Mouse (Mus musculus): ENCODE measurements around the gene Arsb. TPM values are rescaled to one million over a fixed set of nuclear protein-coding genes. Genes with fewer than 3 reads are reported as not detected.

Gene Arsb
- total RNA-seq, 2 experiments from 2014 or later = 39.7 to 41.9 TPM

GRCm38 (mm10) chr13:93839137-93839630 lies 67.8 kb downstream of the Arsb start:
- no peak for DNase-seq (ENCODE audit: low spot score in 2 of 2)

DNA sequence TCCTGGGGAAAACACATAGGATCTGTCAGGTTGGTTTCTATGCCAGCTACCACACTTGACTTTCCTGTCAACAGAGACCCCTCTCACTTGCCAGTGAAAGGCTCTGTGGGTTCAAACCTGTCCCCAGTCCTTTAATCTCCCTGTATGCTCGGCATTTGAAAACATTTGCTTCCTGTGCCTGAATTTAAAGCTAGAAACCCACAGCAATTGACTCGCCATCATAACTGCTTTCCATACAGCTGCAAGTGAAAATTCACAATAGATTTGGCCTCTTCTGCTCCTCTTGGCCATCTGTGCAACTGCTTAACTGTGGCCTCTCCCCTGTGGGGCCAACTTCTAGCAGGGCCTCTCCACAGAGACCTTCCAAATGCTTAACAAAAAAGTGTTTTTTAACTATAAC lies 68.3 kb downstream of the Arsb start:
- DNase-seq (ENCODE audit: low spot score in 2 of 2) = no peak

DNA sequence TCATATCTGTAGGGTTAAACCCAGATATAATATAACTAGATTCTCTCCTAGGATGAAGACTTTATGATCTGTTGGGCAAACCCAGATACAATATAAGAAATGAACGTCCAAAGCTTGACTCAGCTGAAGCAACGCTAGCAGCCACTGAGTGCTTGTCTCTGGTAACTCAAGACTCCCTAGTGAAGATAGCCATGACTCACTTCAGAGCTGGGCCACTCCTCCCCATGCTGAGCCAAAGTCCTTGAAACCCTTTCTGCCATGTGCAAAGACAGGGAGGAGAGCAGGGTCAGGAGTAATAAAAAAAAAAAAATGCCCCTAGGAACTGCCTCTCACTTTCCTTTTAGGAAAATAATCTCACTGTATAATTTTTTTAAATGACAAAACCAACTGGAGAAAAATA lies 68.7 kb downstream of the Arsb start:
- DNase-seq (ENCODE audit: low spot score in 2 of 2) = no peak

DNA sequence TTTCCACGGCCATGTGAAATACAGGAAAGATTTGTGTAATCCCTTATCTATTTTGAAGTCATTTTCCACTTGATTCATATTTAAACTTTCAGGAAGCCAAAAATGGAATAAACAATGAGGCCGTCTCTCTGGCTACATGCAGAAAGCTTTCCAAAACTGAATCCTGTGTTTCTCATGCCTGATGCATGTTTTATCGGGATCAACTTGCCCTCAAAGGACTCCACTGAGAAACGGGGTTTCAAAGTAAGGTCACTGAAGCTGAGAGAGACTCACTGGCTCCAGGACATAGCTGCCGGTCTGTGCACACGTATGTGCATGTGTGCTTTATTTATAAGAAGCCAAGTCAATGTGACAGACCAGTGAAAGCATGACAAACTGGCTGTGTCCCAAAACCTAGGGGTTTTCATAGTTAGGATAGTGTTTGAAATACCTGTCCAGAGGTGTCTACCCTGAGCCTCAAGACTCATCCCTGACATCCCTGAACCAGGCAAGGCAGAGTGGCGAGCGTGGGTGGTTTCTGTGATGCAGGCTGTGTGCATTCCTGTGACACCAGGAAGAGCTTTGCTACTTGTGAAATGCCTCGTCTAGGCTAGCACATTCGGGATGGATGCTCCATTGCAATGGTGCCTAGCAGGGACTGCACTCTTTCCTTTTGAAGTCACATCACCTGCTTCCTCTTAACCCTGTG lies 75.5 kb downstream of the Arsb start:
- DNase-seq (ENCODE audit: low spot score in 2 of 2) = no peak

DNA sequence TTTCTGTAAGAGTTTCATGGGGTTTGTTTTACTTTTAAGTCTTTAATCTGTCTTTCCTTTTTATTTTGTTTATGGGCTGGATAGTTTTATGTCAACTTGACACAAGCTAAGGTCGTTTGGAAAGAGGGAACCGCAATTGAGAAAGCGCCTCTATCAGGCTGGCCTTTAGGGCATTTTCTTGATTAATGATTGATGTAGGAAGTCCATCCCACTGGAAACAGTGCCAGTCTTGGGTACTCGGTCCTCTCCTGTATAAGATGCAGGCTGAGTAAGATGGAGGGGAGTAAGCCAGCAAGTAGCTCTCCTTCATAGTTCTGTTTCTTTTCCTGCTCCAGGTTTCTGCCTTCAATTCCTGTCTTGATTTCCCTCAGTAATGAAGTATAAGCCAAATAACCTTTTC lies 76.2 kb downstream of the Arsb start:
- DNase-seq (ENCODE audit: low spot score in 2 of 2) = no peak

DNA sequence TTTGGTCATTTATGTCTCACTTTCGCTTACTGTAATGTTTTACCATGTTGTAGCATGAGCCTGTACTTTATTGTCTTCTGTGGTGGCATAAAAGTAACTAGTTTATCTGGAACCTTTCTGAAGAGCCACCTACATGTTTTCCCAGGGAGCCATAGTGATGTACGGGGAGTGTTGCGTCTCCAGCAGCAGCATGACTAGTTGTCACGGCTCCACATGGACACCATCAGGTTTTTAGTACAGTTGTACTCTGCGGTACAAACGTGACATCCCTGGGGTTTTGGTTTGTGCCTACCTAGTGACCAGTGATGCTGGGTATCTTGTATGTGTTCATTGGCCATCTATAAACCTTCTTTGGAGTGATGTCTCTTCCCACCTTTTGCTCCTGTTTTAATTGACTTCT lies 77.2 kb downstream of the Arsb start:
- no peak for DNase-seq (ENCODE audit: low spot score in 2 of 2)

DNA sequence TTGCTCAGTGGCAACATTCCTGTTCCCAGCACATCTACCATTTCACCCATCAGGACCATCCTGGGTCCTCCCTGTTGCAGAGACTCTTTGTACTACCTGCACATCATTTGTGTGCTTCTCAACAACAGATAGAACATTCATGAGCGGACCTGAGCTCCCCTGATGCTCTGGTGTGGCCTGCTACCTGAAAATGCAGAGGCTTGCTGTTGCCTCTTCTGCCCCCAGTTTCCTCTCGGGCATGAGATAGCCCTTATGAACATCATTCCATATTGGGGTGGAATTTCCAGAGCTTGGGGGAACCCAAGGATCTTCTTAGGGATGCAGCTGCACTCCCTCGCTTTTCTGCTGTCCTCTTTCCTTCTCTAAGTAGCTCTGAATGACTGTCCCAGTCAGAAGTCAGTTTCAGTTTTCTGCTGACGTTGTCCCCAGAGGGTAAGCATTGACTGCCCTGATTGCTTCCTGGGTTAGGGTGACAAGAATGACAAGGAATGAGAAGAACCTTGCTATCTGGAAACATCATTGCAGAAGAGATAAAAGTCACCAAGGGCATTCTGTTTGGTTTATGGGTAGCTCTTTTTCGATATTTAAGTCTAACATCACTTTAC lies 78.4 kb downstream of the Arsb start:
- DNase-seq (ENCODE audit: low spot score in 2 of 2) = no peak

DNA sequence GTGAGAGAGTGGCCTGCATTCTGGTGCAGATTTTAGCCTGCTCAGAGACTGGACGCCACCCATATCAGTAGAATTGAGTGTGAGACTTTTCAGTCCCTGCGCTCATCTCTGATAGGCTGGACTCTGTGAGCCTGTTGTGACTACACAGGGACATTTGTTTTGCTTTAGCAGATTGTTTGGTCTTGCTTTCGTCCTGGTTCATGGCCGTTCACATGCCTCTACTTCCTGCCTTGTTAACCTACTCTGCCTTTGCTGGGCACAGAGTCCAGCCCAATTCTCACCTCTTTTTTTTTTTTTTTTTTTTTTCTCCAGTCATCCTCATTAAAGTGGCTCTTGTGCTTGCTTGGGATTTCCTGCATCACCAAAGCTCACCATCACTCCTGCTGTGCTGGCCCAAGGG lies 79.2 kb downstream of the Arsb start:
- no peak for DNase-seq (ENCODE audit: low spot score in 2 of 2)

DNA sequence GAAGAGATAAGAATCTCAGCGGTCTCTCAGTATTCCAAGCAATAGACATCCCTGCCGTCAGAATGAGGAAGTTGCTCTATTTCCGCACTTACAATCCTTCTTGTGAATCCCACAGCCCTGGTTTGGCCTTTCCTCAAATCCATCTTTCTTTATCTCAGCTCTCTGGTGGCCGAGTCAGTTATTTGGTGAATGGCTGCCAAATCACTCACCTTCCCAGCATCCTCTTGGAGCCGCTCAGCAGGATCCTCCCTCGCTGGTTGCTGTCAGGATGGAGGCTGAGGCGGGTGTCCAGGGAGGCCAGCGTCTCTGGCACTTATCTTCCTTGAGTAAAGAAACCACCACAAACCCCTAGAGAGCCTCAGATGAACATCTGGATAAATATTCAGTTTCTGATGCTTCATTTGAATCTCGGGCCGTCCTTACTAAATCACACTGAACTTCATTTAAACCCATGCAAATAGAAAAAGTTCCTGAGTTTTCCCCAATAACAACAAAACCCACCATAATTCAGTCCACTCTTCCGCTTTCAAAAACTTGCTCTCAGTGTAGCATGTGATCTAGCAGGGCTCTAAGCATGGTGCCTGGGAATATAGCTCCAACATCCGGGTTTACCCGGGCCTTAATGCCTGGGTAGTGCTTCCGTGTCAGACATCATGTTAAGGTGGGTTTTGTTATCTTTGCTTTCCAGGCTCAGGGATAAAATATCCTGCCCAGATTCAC lies 81.1 kb downstream of the Arsb start:
- no peak for DNase-seq (ENCODE audit: low spot score in 2 of 2)

- no peak for DNase-seq (ENCODE audit: low spot score in 2 of 2)
Measured at GRCm38 (mm10) chr13:93853767-93854166, 82.3 kb downstream of the Arsb start.

DNA sequence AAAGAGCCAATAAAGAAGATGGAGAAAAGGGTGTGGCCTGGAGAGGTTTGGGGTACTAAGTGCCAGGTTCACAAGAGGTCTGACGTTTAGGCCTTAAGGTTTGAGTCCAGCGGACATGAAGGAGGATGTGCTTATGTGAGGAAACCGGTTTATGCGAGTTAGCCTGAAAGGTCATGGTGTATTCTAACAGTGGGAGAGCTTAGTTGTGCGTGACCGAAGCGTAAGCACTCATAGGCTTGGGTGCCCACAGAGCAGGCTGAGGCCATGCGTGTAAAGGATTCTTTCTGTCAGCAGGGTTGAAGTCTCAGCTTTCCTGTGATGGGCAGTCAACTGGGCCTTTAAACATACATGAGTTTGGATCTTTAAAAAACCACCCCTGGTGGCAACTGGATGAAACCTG lies 82.9 kb downstream of the Arsb start:
- DNase-seq (ENCODE audit: low spot score in 2 of 2) = no peak

GRCm38 (mm10) chr13:93854966-93855562 lies 83.6 kb downstream of the Arsb start:
- no peak for DNase-seq (ENCODE audit: low spot score in 2 of 2)

- DNase-seq (ENCODE audit: low spot score in 2 of 2) = no peak
Measured at GRCm38 (mm10) chr13:93855701-93856183, 84.3 kb downstream of the Arsb start.

GRCm38 (mm10) chr13:93861211-93861610 lies 89.8 kb downstream of the Arsb start:
- no peak for DNase-seq (ENCODE audit: low spot score in 2 of 2)

DNA sequence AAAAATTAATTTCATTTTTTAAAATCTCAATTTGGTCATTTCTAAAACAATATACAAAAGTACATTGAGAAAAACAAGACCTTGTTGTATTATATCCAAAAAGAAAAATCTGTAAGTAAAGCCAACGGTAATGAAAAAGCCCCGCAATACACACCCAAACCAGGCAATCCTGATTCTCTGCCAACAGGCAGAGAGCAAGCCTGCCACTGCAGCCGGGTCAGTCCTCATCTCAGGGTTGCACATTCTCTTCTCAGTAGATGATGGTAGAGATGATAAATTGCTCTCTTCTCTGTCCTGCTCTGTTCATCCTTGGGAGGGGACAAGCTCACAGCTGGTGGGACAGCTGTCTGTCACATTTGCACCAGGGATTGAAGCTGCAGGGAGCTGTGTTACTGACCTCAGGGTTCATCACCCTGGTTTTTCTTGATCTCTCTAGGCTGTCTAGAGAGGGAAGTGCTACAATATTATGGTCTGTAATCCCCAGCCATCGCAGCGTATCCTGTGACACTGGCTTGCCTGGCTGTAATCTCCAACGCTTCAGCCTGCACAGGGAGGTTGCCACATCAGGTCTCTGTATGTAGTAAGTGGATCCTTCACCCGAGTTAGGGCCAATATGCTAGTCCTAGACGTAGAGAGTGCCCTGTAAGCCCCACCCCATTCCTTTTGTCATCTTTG lies 92.8 kb downstream of the Arsb start:
- DNase-seq (ENCODE audit: low spot score in 2 of 2) = no peak

DNA sequence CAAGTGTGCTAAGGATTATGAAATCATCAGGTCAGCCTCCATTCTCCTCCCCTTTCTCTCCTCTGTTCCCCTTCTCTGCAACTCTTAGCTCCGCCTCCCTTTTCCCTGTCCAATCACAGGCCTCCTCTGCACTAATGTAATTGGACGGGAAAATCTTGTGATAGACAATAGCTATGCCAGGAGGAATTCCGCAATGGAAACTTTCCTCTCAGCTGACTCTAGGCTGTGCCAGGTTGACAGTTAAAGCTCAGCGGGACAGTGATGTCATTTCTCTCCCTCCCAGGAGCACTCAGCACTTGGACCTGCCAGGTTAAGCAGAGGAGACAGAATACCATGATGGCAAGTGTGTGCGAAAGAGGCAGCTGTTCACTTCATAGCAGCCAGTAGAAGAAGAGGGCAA lies 95.2 kb downstream of the Arsb start:
- DNase-seq (ENCODE audit: low spot score in 2 of 2) = no peak

- no peak for DNase-seq (ENCODE audit: low spot score in 2 of 2)
Measured at GRCm38 (mm10) chr13:93871681-93872080, 100.3 kb downstream of the Arsb start.

DNA sequence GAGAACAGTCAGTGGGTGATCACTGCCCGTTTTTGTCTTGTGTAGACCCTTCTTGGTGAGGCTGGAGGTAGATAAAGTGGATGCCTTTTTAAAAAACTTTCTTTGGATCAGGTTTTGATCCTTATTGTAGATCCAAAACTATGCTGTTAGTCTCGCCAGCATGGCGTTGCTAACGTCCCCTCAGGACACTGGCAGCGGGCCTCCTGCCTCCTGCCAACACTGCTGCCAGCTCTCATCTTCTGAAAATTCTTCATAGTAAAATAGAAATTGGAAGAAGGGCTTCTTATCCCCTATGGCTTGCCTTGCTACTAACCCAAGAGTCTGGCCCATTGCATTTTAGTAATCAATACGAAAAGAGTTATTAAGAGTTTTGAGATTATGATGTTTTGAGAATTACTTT lies 101.2 kb downstream of the Arsb start:
- DNase-seq (ENCODE audit: low spot score in 2 of 2) = no peak

DNA sequence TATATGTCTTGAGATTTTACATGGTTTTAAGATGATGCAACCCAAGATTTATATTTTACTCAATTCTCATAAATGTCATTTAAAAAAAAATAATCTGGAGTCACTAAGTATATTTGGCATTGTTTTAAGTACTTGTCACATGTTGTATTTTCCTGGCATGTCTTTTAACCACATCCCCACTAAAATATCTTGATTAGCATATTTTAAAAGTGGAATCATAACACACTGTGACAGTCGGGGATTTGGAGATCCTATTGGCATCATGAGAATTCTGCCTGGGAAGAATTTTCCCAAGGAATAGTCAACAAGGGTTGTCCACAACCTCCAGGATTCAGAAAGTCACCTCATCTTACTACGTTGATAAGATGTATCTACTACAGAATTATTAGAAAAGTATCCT lies 106.5 kb downstream of the Arsb start:
- DNase-seq (ENCODE audit: low spot score in 2 of 2) = no peak

DNA sequence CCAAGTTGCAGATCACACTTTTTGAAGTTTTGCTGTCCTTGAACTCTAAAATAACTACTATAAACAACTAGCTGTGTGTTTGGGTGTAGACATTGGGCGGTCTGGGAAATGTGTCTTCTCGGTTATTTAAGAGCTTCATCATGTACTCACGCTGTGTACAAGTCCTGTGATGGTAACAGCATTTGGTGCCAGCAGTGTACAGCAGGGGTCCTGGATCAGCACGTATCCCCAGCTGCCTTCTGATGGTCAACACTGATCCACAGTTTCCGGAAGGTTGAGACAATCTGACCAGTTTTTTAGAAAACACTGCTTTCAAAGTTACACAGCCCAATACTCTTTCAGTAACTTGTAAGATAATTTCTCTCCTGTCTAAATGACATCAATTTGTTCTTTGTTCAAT lies 108.0 kb downstream of the Arsb start:
- no peak for DNase-seq (ENCODE audit: low spot score in 2 of 2)

GRCm38 (mm10) chr13:93882132-93882531 lies 110.7 kb downstream of the Arsb start:
- DNase-seq (ENCODE audit: low spot score in 2 of 2) = no peak
